Mouse (Mus musculus): Measurements from ENCODE around the gene Ubxn1.

The Ubxn1 gene

DNA sequence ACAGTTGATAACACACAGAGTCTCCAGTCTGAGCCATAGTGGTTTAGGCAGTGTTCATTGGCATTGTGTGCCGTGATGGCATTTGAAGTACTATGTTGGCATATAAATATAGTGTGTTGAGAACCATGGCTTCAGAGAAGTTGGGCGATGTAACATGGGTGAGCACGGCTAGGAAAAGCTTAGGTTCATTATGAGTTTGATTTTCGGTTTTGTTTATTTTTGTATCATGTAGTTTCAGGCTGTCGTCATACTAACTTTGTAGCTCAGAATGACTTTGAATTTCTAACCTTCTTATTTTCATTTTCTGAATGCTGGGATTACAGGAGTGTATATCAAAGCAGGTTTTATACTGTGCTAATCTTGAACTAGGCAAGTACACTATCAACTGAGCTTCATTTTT is 32.1 kb downstream of the Ubxn1 start:
- no peak for DNase-seq

DNA sequence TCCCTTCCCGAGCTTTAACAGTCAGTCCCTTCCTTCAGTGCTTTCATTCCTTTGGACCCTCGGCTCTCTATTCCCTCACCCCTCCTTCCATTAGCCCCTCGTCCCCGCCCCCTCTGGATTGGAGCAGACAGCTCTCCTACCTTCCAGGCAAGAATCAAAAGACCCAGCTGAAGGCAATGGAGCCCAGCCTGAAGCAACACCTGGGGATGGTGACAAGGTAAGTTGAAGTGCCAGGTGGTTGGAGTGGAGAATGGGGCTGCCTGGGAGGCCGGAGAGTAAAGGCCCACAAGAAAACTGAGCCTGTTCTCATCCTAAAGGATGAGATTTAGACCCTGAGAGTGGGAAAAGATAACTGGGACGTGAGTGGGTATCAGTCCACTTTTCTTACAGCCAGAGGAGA is 37.2 kb downstream of the Ubxn1 start:
- DNase-seq = no peak

DNA sequence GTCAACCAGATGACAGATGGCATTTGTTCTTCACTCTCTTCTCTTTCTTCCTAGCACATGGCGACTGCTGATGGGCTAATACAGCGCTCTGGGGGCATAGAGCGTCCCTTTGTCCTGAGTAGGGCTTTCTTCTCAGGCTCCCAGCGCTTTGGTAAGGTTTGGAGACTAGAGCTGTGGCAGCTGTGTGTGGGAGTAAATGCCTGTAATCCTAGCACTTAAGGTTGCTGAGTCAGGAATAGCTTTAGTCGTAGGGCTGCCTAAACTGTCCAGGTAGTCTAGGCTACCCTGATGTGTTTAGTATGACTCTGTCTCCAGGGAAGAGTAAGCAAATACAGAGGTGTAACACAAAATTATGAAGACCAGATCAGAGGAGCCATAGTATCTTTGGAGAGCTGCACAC is 40.5 kb downstream of the Ubxn1 start:
- no peak for DNase-seq

DNA sequence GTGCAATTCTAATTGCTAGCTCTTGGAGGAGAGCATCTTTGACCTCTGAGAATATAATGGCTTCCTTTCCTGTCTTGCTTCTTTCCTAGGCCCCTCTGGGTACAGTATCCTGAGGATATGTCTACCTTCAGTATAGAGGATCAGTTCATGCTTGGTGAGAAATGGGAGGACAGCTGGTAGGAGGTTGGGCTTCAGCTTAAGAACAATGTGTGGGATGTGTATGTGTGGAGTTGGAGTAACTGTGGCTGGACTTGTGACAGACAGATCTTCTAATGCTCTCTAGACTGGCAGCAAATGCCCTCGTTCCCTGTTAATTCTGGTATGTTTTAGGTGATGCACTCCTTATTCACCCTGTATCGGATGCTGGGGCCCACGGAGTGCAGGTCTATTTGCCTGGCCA is 42.9 kb downstream of the Ubxn1 start:
- DNase-seq = no peak

DNA sequence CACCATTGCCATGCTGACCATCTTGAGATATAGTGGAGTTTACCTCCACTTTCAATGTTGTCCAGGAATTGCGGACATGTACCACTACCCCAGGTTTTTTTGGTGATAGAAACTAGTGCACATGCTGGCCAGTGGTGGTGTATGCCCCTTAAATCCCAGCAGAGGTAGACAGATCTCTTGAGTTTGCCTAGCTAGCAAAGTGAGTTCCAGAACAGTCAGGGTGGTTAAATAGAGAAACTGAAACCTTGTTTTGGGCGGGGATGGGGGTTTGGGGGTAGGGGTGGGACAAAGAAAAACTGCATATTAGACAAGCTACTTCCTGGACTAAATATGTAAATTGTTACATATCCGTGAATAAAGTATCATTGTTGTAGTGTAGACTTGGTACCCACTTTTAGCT is 47.7 kb downstream of the Ubxn1 start:
- DNase-seq = no peak

DNA sequence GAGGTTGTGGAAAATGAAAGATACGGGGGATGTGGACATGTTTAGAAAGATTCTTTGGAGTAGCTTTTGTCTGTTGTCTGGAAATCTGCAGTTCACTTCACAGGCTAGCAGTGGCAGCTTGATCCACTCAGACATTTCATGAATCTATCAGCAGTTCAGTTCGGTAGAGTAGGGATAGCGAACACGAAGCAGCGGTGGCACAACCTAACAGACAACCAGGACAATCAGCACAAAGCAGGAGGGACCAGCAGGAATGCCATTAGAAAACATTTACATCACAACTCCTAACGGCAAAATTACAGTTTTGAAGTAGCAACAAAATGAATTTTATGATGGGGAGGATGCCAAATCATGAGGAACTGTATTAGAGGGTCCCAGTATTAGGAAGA is 48.4 kb downstream of the Ubxn1 start:
- DNase-seq = no peak

DNA sequence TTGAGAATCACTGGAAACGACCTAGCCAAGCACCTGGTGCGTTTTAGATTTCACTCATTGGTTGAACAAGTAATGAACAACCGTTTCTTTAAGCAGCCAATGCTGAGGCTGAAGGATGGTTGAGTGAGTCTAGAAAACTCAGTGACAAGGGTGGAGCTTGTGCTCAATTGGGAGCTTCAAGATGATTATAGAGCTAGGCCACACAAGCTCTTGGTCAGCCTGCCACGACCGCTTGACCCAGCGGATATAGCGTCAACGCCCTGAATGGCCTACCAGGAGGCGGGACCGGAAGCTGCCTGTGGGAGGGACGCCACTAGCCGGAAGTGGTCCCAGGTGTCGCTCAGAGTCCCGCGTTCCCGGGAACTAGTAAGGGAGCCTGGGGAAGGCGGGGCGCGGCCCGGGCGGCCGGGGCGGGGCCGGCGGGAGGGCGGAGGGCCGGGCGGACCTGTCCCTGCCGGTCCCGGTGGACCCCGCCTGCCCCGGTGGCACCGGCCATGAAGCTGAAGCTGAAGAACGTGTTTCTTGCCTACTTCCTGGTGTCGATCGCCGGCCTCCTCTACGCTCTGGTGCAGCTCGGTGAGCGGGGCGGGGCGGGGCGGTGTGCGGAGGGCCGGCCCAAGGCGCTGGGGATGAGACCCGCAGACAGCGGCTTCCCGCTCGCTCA is 48.9 kb downstream of the Ubxn1 start, which contains the start of gene B3gat3:
B3gat3 (plus strand) TSS at position 302 of the 664 bp plus-strand sequence.
- peak; percentile 97 for DNase-seq

DNA sequence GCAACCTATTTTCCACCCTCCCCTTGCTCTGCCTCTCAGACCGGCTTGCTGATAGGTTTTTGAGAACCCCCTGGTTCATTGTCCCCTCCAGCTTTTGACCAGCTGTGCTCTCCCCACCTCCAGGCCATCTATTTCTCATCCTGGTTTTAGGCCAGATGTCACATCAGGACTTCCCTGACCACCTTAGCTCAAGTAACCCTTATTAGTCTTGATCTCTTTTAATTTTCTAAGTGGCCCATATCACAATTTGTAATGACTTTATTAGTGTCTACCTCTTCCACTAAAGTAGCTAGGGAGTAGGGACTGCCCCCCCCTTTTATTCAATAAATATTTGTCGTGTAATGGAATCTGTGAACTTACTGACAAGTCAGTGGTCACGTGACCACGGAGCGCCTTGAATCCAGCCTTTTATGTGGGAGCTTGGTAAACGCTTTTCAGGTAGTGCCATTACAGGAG is 49.6 kb downstream of the Ubxn1 start:
- DNase-seq = no peak

DNA sequence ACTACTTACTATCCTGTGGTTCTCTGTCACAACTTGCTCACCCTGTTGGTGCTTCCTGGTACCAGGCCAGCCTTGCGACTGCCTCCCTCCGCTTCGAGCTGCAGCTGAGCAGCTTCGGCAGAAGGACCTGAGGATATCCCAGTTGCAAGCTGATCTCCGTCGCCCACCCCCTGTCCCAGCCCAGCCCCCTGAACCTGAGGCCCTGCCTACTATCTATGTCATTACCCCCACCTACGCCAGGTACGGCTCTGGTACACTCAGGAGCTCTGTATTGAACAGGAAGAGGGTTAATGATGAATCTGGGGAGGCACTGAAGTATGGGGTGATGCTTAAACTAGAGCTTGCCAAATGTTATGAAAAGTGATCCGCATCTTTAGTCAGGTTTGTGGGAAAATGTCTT is 50.4 kb downstream of the Ubxn1 start:
- peak in 1 of 2 experiments; percentile 30 for DNase-seq
